Mouse (Mus musculus) heart, embryonic 14.5 days (tissue): ENCODE results near the gene Agap1. TPM values are rescaled to one million over a fixed set of nuclear protein-coding genes. Genes with fewer than 3 reads are reported as not detected.

Experiments
- ATAC-seq: fragments of 200-750 bp; cut with Nextera tagmentation; 2 replicates; pipeline ENCODE4 v1.8.0; 2017; ENCODE audit warnings: low read depth, moderate TSS enrichment; ENCODE audit not compliant: insufficient number of reproducible peaks, insufficient read depth, low FRiP score
- H3K27ac ChIP-seq, 2 experiments: fragments of 200-500 bp in 1 of 2; fragments of 300-500 bp in 1 of 2; sonication (generic) in 1 of 2; replicated peaks in 1 of 2; 2 replicates each; pipeline ENCODE4 v1.5.1; 2012 to 2014; ENCODE audit warnings: low read depth in 2 of 2, low read length in 2 of 2, control low read depth in 1 of 2, mild to moderate bottlenecking in 1 of 2, mixed read lengths in 1 of 2; ENCODE audit not compliant: control insufficient read depth in 1 of 2, insufficient read depth in 1 of 2
- H3K27me3 ChIP-seq: fragments of 300-500 bp; sonication (generic); 2 replicates; pipeline ENCODE4 v1.6.1; 2014; ENCODE audit warnings: mild to moderate bottlenecking, low read length, control low read depth; ENCODE audit not compliant: control insufficient read depth, insufficient read depth
- H3K36me3 ChIP-seq: fragments of 300-500 bp; sonication (generic); 2 replicates; pipeline ENCODE4 v1.6.1; 2014; ENCODE audit warnings: mild to moderate bottlenecking, control low read depth, low read length, mixed read lengths; ENCODE audit not compliant: control insufficient read depth, insufficient read depth
- H3K4me1 ChIP-seq, 2 experiments: fragments of 200-500 bp in 1 of 2; fragments of 300-500 bp in 1 of 2; sonication (generic) in 1 of 2; 2 replicates each; pipeline ENCODE4 v1.6.1; 2012 to 2014; ENCODE audit warnings: low read length in 2 of 2, control low read depth in 1 of 2, mixed read lengths in 1 of 2; ENCODE audit not compliant: control insufficient read depth in 2 of 2, insufficient read depth in 2 of 2
- H3K4me2 ChIP-seq: fragments of 300-500 bp; sonication (generic); 2 replicates; pipeline ENCODE4 v1.6.1; 2014; ENCODE audit warnings: mild to moderate bottlenecking, low read length
- H3K4me3 ChIP-seq, 2 experiments: fragments of 200-500 bp in 1 of 2; fragments of 300-500 bp in 1 of 2; sonication (generic) in 1 of 2; 2 replicates each; pipeline ENCODE4 v1.5.1; 2012 to 2014; ENCODE audit warnings: low read length in 2 of 2, mild to moderate bottlenecking in 2 of 2, control low read depth in 1 of 2, low read depth in 1 of 2, moderate library complexity in 1 of 2; ENCODE audit not compliant: control insufficient read depth in 1 of 2, insufficient read depth in 1 of 2
- H3K9ac ChIP-seq: fragments of 300-500 bp; sonication (generic); 2 replicates; pipeline ENCODE4 v1.6.1; 2014; ENCODE audit warnings: mild to moderate bottlenecking, low read length
- H3K9me3 ChIP-seq: fragments of 300-500 bp; sonication (generic); 2 replicates; pipeline ENCODE4 v1.6.1; 2016; ENCODE audit warnings: low read length, control low read depth; ENCODE audit not compliant: control insufficient read depth
- WGBS: fragments of 180-500 bp; shearing (Covaris S2); extraction: QIAGEN DNeasy Blood & Tissue Kit; methylation state at CpG from one replicate; pipeline ENCODE4 v1.1.7; 2014; 5-methylcytosine and 5-hydroxymethylcytosine counted together
- polyA plus RNA-seq: library from polyadenylated mRNA; unstranded; fragments of >200 nt; fragmentation: Nextera tagmentation; extraction: Ambion mirVana; gene quantifications from 2 replicates; pipeline ENCODE4 v1.2.1, GENCODE M21; 2014

Agap1 gene
- polyA plus RNA-seq, 1 experiment from 2014 or later, result 17.0 TPM

GRCm38 (mm10) chr1:89786793-89787192, 332.2 kb downstream of the Agap1 start:
- 0 out of 4 replicates have a peak, but pooled peaks cover 0 to 7% of the 10 kb centered on the region in 2 experiments for H3K4me1 ChIP-seq
- H3K27me3 ChIP-seq, result no peaks in the 10 kb centered on the region
- WGBS, result 76% methylated on average over 6 of the region's 6 CpGs
- no peak overlapping the region for H3K4me2 ChIP-seq
- H3K9ac ChIP-seq, result no peak overlapping the region
- H3K9me3 ChIP-seq, result no peaks in the 10 kb centered on the region
- no peak overlapping the region for H3K4me3 ChIP-seq
- peaks cover 20% of the 10 kb centered on the region for H3K36me3 ChIP-seq
- no peak overlapping the region for H3K27ac ChIP-seq
- no peak for ATAC-seq

DNA sequence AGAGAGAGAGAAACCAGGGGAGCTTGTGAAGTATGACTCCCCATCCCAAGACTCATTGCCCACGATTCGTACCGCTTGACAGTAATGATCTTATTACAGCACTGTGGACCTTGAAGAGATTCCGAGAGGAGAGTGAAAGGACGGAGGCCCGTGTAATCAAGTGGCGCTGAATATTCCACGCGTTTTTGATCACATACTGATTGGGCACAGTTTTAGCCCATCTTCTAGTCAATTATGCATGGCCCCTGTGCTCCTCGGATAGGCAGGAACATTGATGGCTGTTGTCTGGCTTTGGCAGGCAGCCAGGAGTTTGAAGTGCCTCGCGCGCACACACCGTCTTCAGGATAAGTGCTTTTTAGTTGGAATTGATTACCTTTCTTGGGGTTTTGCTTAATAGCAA, 344.1 kb downstream of the Agap1 start:
- Histone ChIP-seq H3K4me2 (no peak overlapping the region), H3K27ac (no peak overlapping the region), H3K36me3 (peaks cover 7% of the 10 kb centered on the region; the same call in 1 of the 2 replicates), H3K27me3 (no peaks in the 10 kb centered on the region), H3K9me3 (no peaks in the 10 kb centered on the region), H3K4me1 (peaks cover 0 to 3% of the 10 kb centered on the region in 2 experiments; a peak in 1 of 4 replicates), H3K9ac (no peak overlapping the region), H3K4me3 (no peak overlapping the region)
- no peak for ATAC-seq
- WGBS, result 67% methylated on average over 14 of the region's 14 CpGs

- no peak for ATAC-seq
- H3K27me3 ChIP-seq, result no peaks in the 10 kb centered on the region
- no peak overlapping the region for H3K27ac ChIP-seq
- no peak overlapping the region for H3K4me2 ChIP-seq
- 65% methylated on average over 5 of the region's 5 CpGs for WGBS
- H3K4me1 ChIP-seq, result peaks cover 0 to 3% of the 10 kb centered on the region in 2 experiments; a peak in 1 of 4 replicates
- H3K9ac ChIP-seq, result no peak overlapping the region
- no peaks in the 10 kb centered on the region for H3K36me3 ChIP-seq
- H3K4me3 ChIP-seq, result no peak overlapping the region
- no peaks in the 10 kb centered on the region for H3K9me3 ChIP-seq
Measured at GRCm38 (mm10) chr1:89801506-89801905, 346.9 kb downstream of the Agap1 start.

DNA sequence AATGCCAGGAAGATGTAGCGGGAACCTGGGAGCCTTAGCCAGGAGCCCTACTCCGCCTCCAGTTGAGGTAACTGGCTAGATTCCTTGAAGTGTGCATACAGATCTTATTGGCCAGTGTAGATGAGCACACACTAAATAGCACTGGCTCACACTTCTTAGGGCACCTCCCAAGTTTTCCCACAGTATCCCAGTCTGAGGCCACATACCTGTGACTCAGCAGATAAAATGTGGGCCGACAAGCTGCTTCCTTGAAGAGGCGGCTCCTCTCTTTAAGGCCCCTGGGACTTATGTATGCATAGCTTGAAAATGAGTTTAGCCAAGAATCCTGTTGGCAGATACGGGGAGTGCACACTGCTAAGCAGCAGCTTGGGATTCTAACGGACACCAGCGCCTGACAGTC, 350.4 kb downstream of the Agap1 start:
- Histone ChIP-seq H3K27me3 (no peaks in the 10 kb centered on the region), H3K4me2 (no peak overlapping the region), H3K36me3 (no peaks in the 10 kb centered on the region), H3K27ac (no peak overlapping the region), H3K4me1 (no peaks in the 10 kb centered on the region), H3K4me3 (no peak overlapping the region), H3K9me3 (no peaks in the 10 kb centered on the region), H3K9ac (no peak overlapping the region)
- 80% methylated on average over 7 of the region's 7 CpGs for WGBS
- no peak for ATAC-seq

- no peak overlapping the region for H3K9ac ChIP-seq
- H3K36me3 ChIP-seq, result no peaks in the 10 kb centered on the region
- H3K4me2 ChIP-seq, result no peak overlapping the region
- ATAC-seq, result no peak
- no peak overlapping the region for H3K4me3 ChIP-seq
- H3K4me1 ChIP-seq, result no peaks in the 10 kb centered on the region
- H3K27ac ChIP-seq, result no peak overlapping the region
- no peaks in the 10 kb centered on the region for H3K27me3 ChIP-seq
- no peaks in the 10 kb centered on the region for H3K9me3 ChIP-seq
- WGBS, result 90% methylated on average over 8 of the region's 8 CpGs
Measured at GRCm38 (mm10) chr1:89812816-89813215, 358.2 kb downstream of the Agap1 start.

- Histone ChIP-seq H3K27me3 (no peaks in the 10 kb centered on the region), H3K4me1 (no peaks in the 10 kb centered on the region), H3K4me3 (no peak overlapping the region), H3K9me3 (no peaks in the 10 kb centered on the region), H3K9ac (no peak overlapping the region), H3K4me2 (no peak overlapping the region), H3K36me3 (no peaks in the 10 kb centered on the region), H3K27ac (no peak overlapping the region)
- ATAC-seq, result no peak
- WGBS, result 85% methylated on average over 14 of the region's 14 CpGs
Measured at GRCm38 (mm10) chr1:89816487-89817206, 362.0 kb downstream of the Agap1 start.

DNA sequence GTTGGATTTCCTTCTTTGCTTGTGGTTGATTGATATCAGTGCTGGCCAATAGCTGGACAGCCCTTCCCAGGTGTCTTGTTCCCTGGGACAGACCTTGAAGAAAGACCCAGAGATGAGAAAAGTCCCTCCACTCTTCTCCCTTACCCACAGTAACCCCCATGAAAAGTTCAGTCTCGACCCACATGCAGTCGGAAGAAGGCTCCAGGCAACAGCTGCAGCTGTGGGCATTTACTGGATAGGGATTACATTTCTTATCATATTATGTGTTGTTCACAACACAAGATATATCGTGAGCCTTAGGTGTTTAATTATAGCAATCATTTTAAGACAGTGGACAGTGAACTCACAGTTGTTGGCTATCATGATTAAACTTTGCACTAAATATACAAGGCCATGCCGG, 367.2 kb downstream of the Agap1 start:
- H3K4me2 ChIP-seq, result no peak overlapping the region
- no peaks in the 10 kb centered on the region for H3K9me3 ChIP-seq
- no peak overlapping the region for H3K4me3 ChIP-seq
- 80% methylated on average over 4 of the region's 4 CpGs for WGBS
- no peak overlapping the region for H3K9ac ChIP-seq
- H3K27me3 ChIP-seq, result no peaks in the 10 kb centered on the region
- no peaks in the 10 kb centered on the region for H3K36me3 ChIP-seq
- no peak overlapping the region for H3K27ac ChIP-seq
- H3K4me1 ChIP-seq, result no peaks in the 10 kb centered on the region
- no peak for ATAC-seq

GRCm38 (mm10) chr1:89822431-89822830, 367.8 kb downstream of the Agap1 start:
- Histone ChIP-seq H3K4me1 (no peaks in the 10 kb centered on the region), H3K36me3 (no peaks in the 10 kb centered on the region), H3K9ac (no peak overlapping the region), H3K4me3 (no peak overlapping the region), H3K27me3 (no peaks in the 10 kb centered on the region), H3K9me3 (no peaks in the 10 kb centered on the region), H3K4me2 (no peak overlapping the region), H3K27ac (no peak overlapping the region)
- ATAC-seq, result no peak
- WGBS, result 93% methylated on average over 3 of the region's 3 CpGs
